Mouse (Mus musculus): ENCODE measurements around the gene Fndc7. TPM values are rescaled to one million over a fixed set of nuclear protein-coding genes. Genes with fewer than 3 reads are reported as not detected.

Gene Fndc7
- polyA plus RNA-seq (2012; rRNA removed) (0.17 and 0.35 TPM in 2 replicates), polyA plus RNA-seq (2014; fragmentation: Nextera tagmentation; extraction: Ambion mirVana) (0.23 and 0.25 TPM in 2 replicates)

- TF ChIP-seq POLR2A (IDR thresholded peaks at IDR 0.05; ENCODE audit: borderline replicate concordance, extremely low read depth, insufficient read depth, insufficient read length) = no peak
- no peak within 1 kb of the TSS for H3K9ac ChIP-seq (ENCODE audit: low read depth, low read length, severe bottlenecking)
- 96% methylated on average over 1 of the region's 1 CpGs for whole genome bisulfite sequencing
Observed at GRCm38 (mm10) chr3:108889908-108890307, at the start of gene Fndc7. TSS of gene Fndc7 (minus strand) at chr3:108890008.

GRCm38 (mm10) chr3:108939573-108939972 lies 49.8 kb upstream of the Fndc7 start, which contains the start of gene Henmt1:
TSS of gene Henmt1 (plus strand) at chr3:108939873.
- H3K4me3 ChIP-seq (replicated peaks; ENCODE audit: low read length) = peak within 1 kb of the TSS; percentile 38
- DNase-seq (ENCODE audit: low spot score) = no peak
- H3K27me3 ChIP-seq (ENCODE audit: control insufficient read depth, insufficient read depth, low read length) = no peaks in the 10 kb centered on the region
- H3K4me1 ChIP-seq (ENCODE audit: control insufficient read depth, insufficient read depth, low read length) = no peaks in the 10 kb centered on the region
- H3K9ac ChIP-seq (ENCODE audit: low read depth, low read length, severe bottlenecking) = peak within 1 kb of the TSS; percentile 38; the same call in 1 of the 2 replicates
- no peak within 1 kb of the TSS for H3K27ac ChIP-seq (replicated peaks; ENCODE audit: low read depth, low read length)
- 80% methylated on average over 5 of the region's 5 CpGs for WGBS
- no peak for ATAC-seq (ENCODE audit: low FRiP score, low read depth)
- no peaks in the 10 kb centered on the region for H3K36me3 ChIP-seq (ENCODE audit: control insufficient read depth, insufficient read depth, low read length)
- no peak for TF ChIP-seq POLR2A (IDR thresholded peaks at IDR 0.05; ENCODE audit: borderline replicate concordance, extremely low read depth, insufficient read depth, insufficient read length)
- no peaks in the 10 kb centered on the region for H3K9me3 ChIP-seq (ENCODE audit: control insufficient read depth, low read length)
- H3K4me2 ChIP-seq (replicated peaks; ENCODE audit: low read depth, low read length, severe bottlenecking) = peak within 1 kb of the TSS; percentile 59

More at GRCm38 (mm10) chr3:108889908-108890307, at the start of gene Fndc7:
- ATAC-seq (ENCODE audit: low FRiP score, low read depth) = no peak
- DNase-seq (ENCODE audit: low spot score) = no peak
- Histone ChIP-seq H3K27me3 (ENCODE audit: control insufficient read depth, insufficient read depth, low read length) (no peaks in the 10 kb centered on the region), H3K27ac (replicated peaks; ENCODE audit: low read depth, low read length) (no peak within 1 kb of the TSS), H3K4me2 (replicated peaks; ENCODE audit: low read depth, low read length, severe bottlenecking) (no peak within 1 kb of the TSS), H3K36me3 (ENCODE audit: control insufficient read depth, insufficient read depth, low read length) (no peaks in the 10 kb centered on the region), H3K9me3 (ENCODE audit: control insufficient read depth, low read length) (no peaks in the 10 kb centered on the region; the same call in 1 of the 2 replicates), H3K4me3 (replicated peaks; ENCODE audit: low read length) (no peak within 1 kb of the TSS), H3K4me1 (ENCODE audit: control insufficient read depth, insufficient read depth, low read length) (no peaks in the 10 kb centered on the region)

- WGBS = 91% methylated on average over 5 of the region's 5 CpGs
- H3K4me1 ChIP-seq (ENCODE audit: control insufficient read depth, insufficient read depth, low read length) = no peaks in the 10 kb centered on the region
- no peak overlapping the region for H3K27ac ChIP-seq (replicated peaks; ENCODE audit: low read depth, low read length)
- H3K27me3 ChIP-seq (ENCODE audit: control insufficient read depth, insufficient read depth, low read length) = no peaks in the 10 kb centered on the region
- DNase-seq (ENCODE audit: low spot score) (no peak), ATAC-seq (ENCODE audit: low FRiP score, low read depth) (no peak)
- TF ChIP-seq POLR2A (IDR thresholded peaks at IDR 0.05; ENCODE audit: borderline replicate concordance, extremely low read depth, insufficient read depth, insufficient read length) = no peak
- no peaks in the 10 kb centered on the region for H3K36me3 ChIP-seq (ENCODE audit: control insufficient read depth, insufficient read depth, low read length)
- no peak overlapping the region for H3K4me2 ChIP-seq (replicated peaks; ENCODE audit: low read depth, low read length, severe bottlenecking)
- no peaks in the 10 kb centered on the region for H3K9me3 ChIP-seq (ENCODE audit: control insufficient read depth, low read length)
- H3K9ac ChIP-seq (ENCODE audit: low read depth, low read length, severe bottlenecking) = no peak overlapping the region
- no peak overlapping the region for H3K4me3 ChIP-seq (replicated peaks; ENCODE audit: low read length)
Observed at GRCm38 (mm10) chr3:108938691-108939090, 48.9 kb upstream of the Fndc7 start.

DNA sequence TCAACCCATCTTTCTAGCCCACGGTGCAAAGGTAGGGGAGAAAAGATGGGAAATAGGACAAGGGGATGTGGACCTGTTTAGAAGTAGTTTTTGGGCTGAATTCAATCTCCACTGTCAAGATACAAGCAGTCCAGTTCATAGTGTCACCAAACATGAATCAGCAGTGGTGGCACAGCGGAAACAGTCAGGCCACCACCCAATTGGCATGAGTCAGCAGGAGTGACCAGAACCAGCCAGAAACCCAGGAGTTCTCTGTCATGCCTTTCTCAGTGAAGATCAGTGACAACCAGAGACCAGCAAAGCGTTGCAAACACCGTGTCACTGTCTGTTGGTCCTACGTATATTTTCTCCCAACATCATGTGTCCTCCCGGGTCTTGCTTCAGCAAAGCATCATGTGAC lies 43.7 kb upstream of the Fndc7 start:
- WGBS = 95% methylated on average over 6 of the region's 6 CpGs
- ATAC-seq (ENCODE audit: low FRiP score, low read depth) = no peak
- no peak overlapping the region for H3K9ac ChIP-seq (ENCODE audit: low read depth, low read length, severe bottlenecking)

GRCm38 (mm10) chr3:108926308-108926707 lies 36.5 kb upstream of the Fndc7 start:
- WGBS = 52% methylated on average over 1 of the region's 1 CpGs
- ATAC-seq (ENCODE audit: low FRiP score, low read depth) = no peak
- TF ChIP-seq POLR2A (IDR thresholded peaks at IDR 0.05; ENCODE audit: borderline replicate concordance, extremely low read depth, insufficient read depth, insufficient read length) = no peak

More for the DNA sequence above, 43.7 kb upstream of the Fndc7 start:
- Histone ChIP-seq H3K27me3 (ENCODE audit: control insufficient read depth, insufficient read depth, low read length) (no peaks in the 10 kb centered on the region), H3K4me2 (replicated peaks; ENCODE audit: low read depth, low read length, severe bottlenecking) (no peak overlapping the region), H3K9me3 (ENCODE audit: control insufficient read depth, low read length) (no peaks in the 10 kb centered on the region), H3K4me1 (ENCODE audit: control insufficient read depth, insufficient read depth, low read length) (no peaks in the 10 kb centered on the region), H3K4me3 (replicated peaks; ENCODE audit: low read length) (no peak overlapping the region), H3K36me3 (ENCODE audit: control insufficient read depth, insufficient read depth, low read length) (no peaks in the 10 kb centered on the region), H3K27ac (replicated peaks; ENCODE audit: low read depth, low read length) (no peak overlapping the region)
- TF ChIP-seq POLR2A (IDR thresholded peaks at IDR 0.05; ENCODE audit: borderline replicate concordance, extremely low read depth, insufficient read depth, insufficient read length) = no peak
- no peak for DNase-seq (ENCODE audit: low spot score)

More at GRCm38 (mm10) chr3:108926308-108926707, 36.5 kb upstream of the Fndc7 start:
- H3K4me2 ChIP-seq (replicated peaks; ENCODE audit: low read depth, low read length, severe bottlenecking) = no peak overlapping the region
- no peaks in the 10 kb centered on the region for H3K4me1 ChIP-seq (ENCODE audit: control insufficient read depth, insufficient read depth, low read length)
- H3K9me3 ChIP-seq (ENCODE audit: control insufficient read depth, low read length) = no peaks in the 10 kb centered on the region
- no peak overlapping the region for H3K4me3 ChIP-seq (replicated peaks; ENCODE audit: low read length)
- H3K36me3 ChIP-seq (ENCODE audit: control insufficient read depth, insufficient read depth, low read length) = no peaks in the 10 kb centered on the region
- DNase-seq (ENCODE audit: low spot score) = no peak
- no peak overlapping the region for H3K9ac ChIP-seq (ENCODE audit: low read depth, low read length, severe bottlenecking)
- H3K27me3 ChIP-seq (ENCODE audit: control insufficient read depth, insufficient read depth, low read length) = no peaks in the 10 kb centered on the region
- no peak overlapping the region for H3K27ac ChIP-seq (replicated peaks; ENCODE audit: low read depth, low read length)
